Mouse (Mus musculus): ENCODE measurements around the gene Gm17662.
A peak's percentile ranks its signal among the peaks of the same experiment; 100 is the strongest.

The Gm17662 gene

DNA sequence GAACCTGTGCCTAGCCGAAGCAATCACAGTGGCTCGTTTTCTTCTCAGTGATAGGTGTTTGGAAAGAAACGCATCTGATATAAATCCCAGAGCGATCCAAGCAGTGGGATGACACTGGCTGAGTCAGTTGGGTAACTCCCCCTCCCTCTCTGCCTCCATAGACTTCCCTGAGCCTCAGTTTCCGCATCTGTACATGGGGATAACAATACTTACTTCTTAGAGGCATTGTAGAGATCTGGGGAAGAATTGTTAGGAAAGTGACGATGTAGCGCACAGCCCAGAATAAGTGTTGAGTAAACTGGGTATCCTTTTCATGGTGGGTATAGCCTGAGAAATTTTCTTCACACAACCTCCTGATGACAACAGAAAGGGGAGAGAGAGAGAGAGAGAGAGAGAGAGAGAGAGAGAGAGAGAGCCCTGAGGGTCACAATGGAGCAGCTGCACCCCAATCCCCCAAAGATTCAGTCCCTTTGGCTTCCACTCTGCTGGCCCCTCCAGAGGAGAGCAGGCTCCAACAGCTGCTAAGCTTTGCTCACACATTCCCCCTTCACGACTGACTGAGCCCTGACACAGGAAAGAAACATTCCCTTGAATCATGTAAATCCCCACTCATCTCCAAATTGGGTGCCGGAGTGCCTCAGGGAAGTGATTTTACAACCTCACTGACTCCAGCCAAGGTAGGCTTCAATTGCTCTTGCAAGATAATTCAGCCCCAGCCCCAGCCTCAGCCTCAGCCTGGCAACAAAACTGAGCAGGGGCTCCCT, 31.6 kb downstream of the Gm17662 start:
- DNase-seq (ENCODE audit: low spot score) = no peak

GRCm38 (mm10) chr4:104891708-104892107, 34.6 kb downstream of the Gm17662 start:
- no peak for DNase-seq (ENCODE audit: low spot score)

DNA sequence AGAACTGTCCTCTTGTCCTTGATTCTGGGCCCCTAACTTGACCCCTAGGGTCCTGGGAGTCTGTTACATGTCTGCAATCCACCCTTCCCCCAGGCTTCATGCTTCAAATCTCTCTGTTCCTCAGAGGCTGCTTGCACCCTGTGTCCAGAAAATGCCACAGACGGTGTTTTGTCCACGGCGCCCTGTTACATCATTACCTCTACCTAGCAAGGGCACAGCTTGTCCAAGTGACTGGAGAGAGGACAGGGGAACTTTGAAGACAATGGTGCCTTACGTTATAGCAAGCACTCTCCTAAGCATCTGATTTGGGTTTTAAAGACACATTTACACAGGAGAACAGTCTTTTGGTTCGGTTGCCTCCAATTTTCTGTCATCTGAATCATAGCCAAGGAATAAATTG, 36.5 kb downstream of the Gm17662 start:
- no peak for DNase-seq (ENCODE audit: low spot score)

DNA sequence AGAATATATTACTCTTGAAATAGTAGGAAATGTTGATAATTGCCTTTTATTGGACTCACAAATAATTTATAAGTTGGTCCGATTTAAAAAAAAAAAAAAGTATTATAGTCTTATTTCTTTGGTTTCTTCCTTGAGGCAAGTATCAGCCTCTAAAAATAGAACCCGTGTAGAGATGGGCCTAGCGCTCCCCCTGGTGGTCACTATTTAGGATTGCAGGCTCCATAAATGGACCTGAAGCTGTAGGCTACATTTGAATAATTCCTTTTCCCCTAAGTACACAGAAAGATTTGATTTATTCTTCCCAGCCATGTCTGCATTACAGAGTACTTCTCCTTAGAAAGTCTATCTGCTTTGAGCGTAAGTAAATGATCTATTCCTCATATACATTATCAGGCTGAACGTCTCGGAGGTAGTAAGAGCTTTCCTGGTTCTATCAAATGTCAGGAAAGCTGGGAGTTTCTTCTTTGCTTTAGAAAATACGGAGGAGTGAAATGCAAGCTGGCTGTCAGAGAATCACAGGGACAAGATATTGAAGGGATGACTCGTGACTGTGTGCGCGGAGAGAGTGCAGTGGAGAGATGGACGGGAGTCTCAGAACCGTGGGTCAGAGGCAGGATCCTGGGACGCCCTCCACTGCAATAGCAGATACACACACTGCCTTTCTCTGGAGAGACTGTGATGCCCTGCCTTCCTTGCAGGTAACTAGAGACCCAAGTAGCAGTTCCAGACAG, 37.0 kb downstream of the Gm17662 start:
- peak; percentile 69 for DNase-seq (ENCODE audit: low spot score)

DNA sequence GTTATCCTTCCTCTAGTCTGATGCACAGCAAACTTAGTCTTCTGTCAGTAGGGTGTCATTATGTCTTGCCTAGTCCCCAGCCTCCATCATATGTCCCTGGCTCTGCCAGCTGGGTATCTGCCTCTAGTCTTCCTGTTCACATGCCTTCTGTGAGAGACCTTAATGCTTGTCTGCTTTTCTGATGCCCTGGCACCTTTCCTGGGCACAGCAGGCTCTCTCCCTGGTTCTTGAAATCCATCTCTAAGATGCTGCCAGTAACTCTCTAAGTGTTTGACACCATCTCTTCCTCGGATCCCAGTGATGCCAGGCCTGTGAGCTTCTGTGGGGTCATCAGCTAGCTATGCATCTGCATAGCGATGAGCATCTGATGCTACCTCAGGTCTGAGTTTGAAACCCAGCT, 45.7 kb downstream of the Gm17662 start:
- no peak for DNase-seq (ENCODE audit: low spot score)

DNA sequence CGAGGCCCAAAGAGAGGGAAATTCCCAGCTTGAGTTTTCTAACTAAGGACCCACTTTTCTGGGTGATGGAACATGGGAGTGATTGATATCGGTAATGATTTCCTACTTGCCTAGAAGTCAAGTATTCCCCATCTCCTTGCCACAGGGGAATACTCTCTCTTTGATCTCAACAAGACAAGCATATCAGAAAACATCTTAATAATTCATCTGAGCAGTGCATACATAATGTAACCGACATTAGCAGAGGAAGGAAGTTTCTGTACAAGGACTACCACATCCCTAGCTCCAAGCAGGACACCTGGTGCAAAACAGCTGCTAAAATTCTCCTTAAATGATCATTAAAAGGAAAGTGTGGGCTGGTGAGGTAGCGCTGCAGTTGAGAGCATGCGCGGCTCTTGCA, 47.9 kb downstream of the Gm17662 start:
- DNase-seq (ENCODE audit: low spot score) = no peak
